Mouse (Mus musculus) G1E (cell line): ENCODE measurements around the gene Ibsp.

Source experiments
- CTCF ChIP-seq: IDR thresholded peaks from 2 replicates; pipeline ENCODE4 v1.5.1; 2012; ENCODE audit warnings: low read depth, low read length, inconsistent platforms, mixed read lengths
- GATA1 ChIP-seq: IDR thresholded peaks from 2 replicates; pipeline ENCODE4 v1.6.1; 2012; ENCODE audit warnings: borderline replicate concordance, low read length, inconsistent platforms, mixed read lengths
- POLR2AphosphoS5 ChIP-seq: IDR thresholded peaks from 2 replicates; pipeline ENCODE4 v1.6.1; 2012; ENCODE audit warnings: low read depth, low read length, inconsistent platforms; ENCODE audit not compliant: insufficient replicate concordance

- no peak for TF ChIP-seq CTCF
- no peak for TF ChIP-seq GATA1
- TF ChIP-seq POLR2AphosphoS5, result no peak
Measured at GRCm38 (mm10) chr5:104332296-104332695, 33.3 kb downstream of the Ibsp start.
